Mouse (Mus musculus): ENCODE results near the gene Casp9. TPM values are rescaled to one million over a fixed set of nuclear protein-coding genes. Genes with fewer than 3 reads are reported as not detected.
A peak's percentile ranks its signal among the peaks of the same experiment; 100 is the strongest.

Gene Casp9
- total and polyA plus RNA-seq, 3 experiments, result 2.8 to 6.4 TPM; not detected in 1

- peak overlapping the region; percentile 83 for H3K27ac ChIP-seq (ENCODE audit: control insufficient read depth, low read depth, low read length)
- H3K4me1 ChIP-seq (ENCODE audit: control insufficient read depth in 1 of 2, insufficient read depth in 2 of 2, low read length in 2 of 2), result peaks cover 6 to 8% of the 10 kb centered on the region in 2 experiments
- peaks cover 2% of the 10 kb centered on the region; the same call in 1 of the 2 replicates for H3K79me2 ChIP-seq (ENCODE audit: control insufficient read depth, insufficient read depth, low read length, poor library complexity)
- no peak for TF ChIP-seq MXI1 (IDR thresholded peaks at IDR 0.05; ENCODE audit: low read depth, low read length)
- TF ChIP-seq MYC (IDR thresholded peaks at IDR 0.05; ENCODE audit: low read depth, low read length), result 0 out of 2 replicates have a peak, but pooled peaks have one; percentile 32
- TF ChIP-seq POLR2AphosphoS2 (IDR thresholded peaks at IDR 0.05; ENCODE audit: low read length), result no peak
- TF ChIP-seq ZMIZ1 (IDR thresholded peaks at IDR 0.05; ENCODE audit: low read depth, low read length), result no peak
- TF ChIP-seq POLR2AphosphoS5 (IDR thresholded peaks at IDR 0.05; ENCODE audit: borderline replicate concordance, low read depth, low read length), result no peak
- TF ChIP-seq MYB (IDR thresholded peaks at IDR 0.05; ENCODE audit: low read depth, low read length), result no peak
- TF ChIP-seq MAFK (IDR thresholded peaks at IDR 0.05; ENCODE audit: borderline replicate concordance, low read depth, low read length), result no peak
- 0 out of 2 replicates have a peak, but pooled peaks have one; percentile 51 for TF ChIP-seq CHD1 (IDR thresholded peaks at IDR 0.05; ENCODE audit: low read depth, low read length)
- no peak for TF ChIP-seq CTCF (IDR thresholded peaks at IDR 0.05 in 2 of 3, conservative IDR thresholded peaks at IDR 0.05 in 1 of 3; ENCODE audit: control insufficient read depth in 1 of 3, insufficient read depth in 1 of 3, low read depth in 2 of 3, low read length in 3 of 3, poor library complexity in 1 of 3, severe bottlenecking in 1 of 3)
- peaks cover 0 to 6% of the 10 kb centered on the region in 2 experiments; a peak in 2 of 4 replicates for H3K36me3 ChIP-seq (ENCODE audit: control insufficient read depth in 1 of 2, insufficient read depth in 2 of 2, low read length in 2 of 2)
- no peak for DNase-seq (ENCODE audit: low read depth, low spot score)
- H3K27me3 ChIP-seq (ENCODE audit: control insufficient read depth in 1 of 2, insufficient read depth in 2 of 2, low read length in 2 of 2), result no peaks in the 10 kb centered on the region
- peak overlapping the region; percentile 81 for H3K9ac ChIP-seq (ENCODE audit: control insufficient read depth, low read depth, low read length, poor library complexity, severe bottlenecking)
- peak overlapping the region; percentile 86 for H3K4me3 ChIP-seq (ENCODE audit: control insufficient read depth in 1 of 2, insufficient read depth in 1 of 2, low read depth in 2 of 2, low read length in 2 of 2)
- no peaks in the 10 kb centered on the region for H3K9me3 ChIP-seq (replicated peaks; ENCODE audit: insufficient read depth, low read length)
Observed at GRCm38 (mm10) chr4:141794152-141794535, 732 bp downstream of the Casp9 start.

GRCm38 (mm10) chr4:141796356-141796755 is 2.9 kb downstream of the Casp9 start:
- H3K27me3 ChIP-seq (ENCODE audit: control insufficient read depth in 1 of 2, insufficient read depth in 2 of 2, low read length in 2 of 2), result no peaks in the 10 kb centered on the region
- no peaks in the 10 kb centered on the region for H3K9me3 ChIP-seq (replicated peaks; ENCODE audit: insufficient read depth, low read length)
- no peak for DNase-seq (ENCODE audit: low read depth, low spot score)
- no peak overlapping the region for H3K4me3 ChIP-seq (ENCODE audit: control insufficient read depth in 1 of 2, insufficient read depth in 1 of 2, low read depth in 2 of 2, low read length in 2 of 2)
- no peaks in the 10 kb centered on the region; the same call in 1 of the 2 replicates for H3K79me2 ChIP-seq (ENCODE audit: control insufficient read depth, insufficient read depth, low read length, poor library complexity)
- H3K4me1 ChIP-seq (ENCODE audit: control insufficient read depth in 1 of 2, insufficient read depth in 2 of 2, low read length in 2 of 2), result peaks cover 0 to 8% of the 10 kb centered on the region in 2 experiments; a peak in 2 of 4 replicates
- H3K36me3 ChIP-seq (ENCODE audit: control insufficient read depth in 1 of 2, insufficient read depth in 2 of 2, low read length in 2 of 2), result peaks cover 0 to 6% of the 10 kb centered on the region in 2 experiments; a peak in 1 of 4 replicates
- TF ChIP-seq MAFK (IDR thresholded peaks at IDR 0.05; ENCODE audit: borderline replicate concordance, low read depth, low read length) (no peak), USF1 (IDR thresholded peaks at IDR 0.05; ENCODE audit: low read depth, low read length) (no peak), MEF2A (IDR thresholded peaks at IDR 0.05; ENCODE audit: extremely low read depth, insufficient replicate concordance, low read depth, low read length, poor library complexity, severe bottlenecking) (no peak), JUND (IDR thresholded peaks at IDR 0.05; ENCODE audit: low read depth, low read length) (no peak), RAD21 (IDR thresholded peaks at IDR 0.05; ENCODE audit: low read depth, low read length) (no peak), ZC3H11A (IDR thresholded peaks at IDR 0.05; ENCODE audit: low read depth, low read length) (no peak), ZKSCAN1 (IDR thresholded peaks at IDR 0.05; ENCODE audit: low read depth, low read length) (no peak), KAT2A (conservative IDR thresholded peaks at IDR 0.05; ENCODE audit: low read depth, low read length) (no peak), EP300 (IDR thresholded peaks at IDR 0.05; ENCODE audit: low read depth in 1 of 2, low read length in 2 of 2) (no peak), UBTF (IDR thresholded peaks at IDR 0.05; ENCODE audit: borderline replicate concordance, insufficient read depth, low read depth, low read length) (no peak)
- H3K27ac ChIP-seq (ENCODE audit: control insufficient read depth, low read depth, low read length), result no peak overlapping the region
- no peak overlapping the region for H3K9ac ChIP-seq (ENCODE audit: control insufficient read depth, low read depth, low read length, poor library complexity, severe bottlenecking)
